Mouse (Mus musculus): ENCODE measurements around the gene Wdr45.
"Not testable (repeated sequence)": the region's sequence is repeated elsewhere in the genome, so short reads cannot be mapped to it uniquely, and the experiment has no call there.

Gene Wdr45

DNA sequence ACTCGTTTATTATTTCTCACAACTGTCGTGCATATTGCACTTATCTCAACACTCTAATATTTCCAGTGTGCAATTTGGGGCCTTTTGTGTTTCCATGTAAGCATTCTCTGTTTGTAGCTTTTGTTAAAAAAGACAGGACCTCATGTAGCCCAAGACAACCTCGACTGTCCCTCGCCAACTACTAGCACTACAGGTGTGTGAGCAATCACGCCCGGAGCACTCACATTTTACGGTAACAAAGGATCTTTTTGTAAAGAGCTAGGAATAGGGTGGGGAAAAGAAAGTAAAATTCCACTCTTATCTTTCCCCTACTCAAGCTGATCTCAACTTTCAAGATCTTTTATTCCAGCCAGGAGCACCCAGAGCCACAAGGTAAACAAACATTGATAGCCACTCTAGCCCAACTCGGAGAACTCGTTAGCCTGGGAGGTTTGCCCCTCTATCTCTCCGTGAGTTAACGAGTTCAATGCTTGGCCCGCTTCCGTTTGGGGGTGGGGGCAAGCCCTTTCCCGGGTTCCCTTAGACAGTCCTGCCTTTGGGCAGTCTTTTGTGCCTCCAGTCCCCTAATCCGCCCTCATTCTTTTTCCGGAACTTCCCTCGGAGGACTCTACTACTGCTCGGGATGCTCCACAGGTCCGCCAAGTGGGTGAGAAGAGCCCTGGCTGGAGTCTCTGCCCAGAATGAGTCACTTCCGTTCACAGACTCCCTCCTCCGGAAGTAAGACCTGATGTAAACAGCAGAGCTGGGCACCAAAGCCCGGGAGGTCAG lies 7.6 kb downstream of the Wdr45 start, which contains the start of gene Gm45208:
Gene Gm45208 (plus strand): TSS at position 732 of the 768 bp plus-strand sequence.
- peak; percentile 95 for DNase-seq (ENCODE audit: low spot score)

DNA sequence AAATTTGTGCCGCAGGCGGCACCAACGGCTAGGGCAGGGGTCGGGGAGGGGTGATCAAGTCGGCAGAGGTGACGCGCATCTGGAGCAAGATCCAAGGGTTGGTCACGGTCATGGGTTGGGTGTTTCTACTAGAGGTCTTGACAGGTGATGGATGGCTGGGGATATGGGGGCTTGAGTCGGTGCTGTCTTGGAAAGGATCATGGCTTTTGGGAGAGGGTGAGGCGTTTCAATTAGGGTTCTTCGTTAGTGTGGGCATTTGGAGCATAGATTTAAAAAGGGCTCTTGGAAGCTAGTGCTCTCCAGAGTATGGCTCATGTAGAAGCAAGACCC lies 8.1 kb downstream of the Wdr45 start:
- no peak for DNase-seq (ENCODE audit: low spot score)

GRCm38 (mm10) chrX:7722691-7723090 lies 8.6 kb downstream of the Wdr45 start:
- DNase-seq (ENCODE audit: low spot score): peak; percentile 58

DNA sequence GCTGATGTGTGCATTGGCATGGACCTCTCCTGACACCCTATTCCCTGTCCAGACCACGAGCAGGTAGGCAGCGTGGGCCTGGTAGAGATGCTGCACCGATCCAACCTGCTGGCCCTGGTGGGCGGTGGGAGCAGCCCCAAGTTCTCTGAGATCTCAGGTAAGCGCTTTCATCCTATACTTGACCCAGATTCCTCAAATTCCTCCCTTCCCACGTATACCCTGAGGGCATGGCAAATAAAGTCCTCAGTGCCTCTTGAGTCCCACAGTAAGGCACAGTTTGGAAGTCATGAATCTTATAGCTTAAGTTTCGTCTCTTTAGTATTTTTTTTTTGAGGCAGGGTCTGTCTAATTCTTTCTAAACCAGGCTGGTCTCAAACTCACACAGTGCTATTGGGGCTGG lies 10.0 kb downstream of the Wdr45 start:
- no peak for DNase-seq (ENCODE audit: low spot score)

- no peak for DNase-seq (ENCODE audit: low spot score)
Observed at GRCm38 (mm10) chrX:7725841-7726240, 11.7 kb downstream of the Wdr45 start.

DNA sequence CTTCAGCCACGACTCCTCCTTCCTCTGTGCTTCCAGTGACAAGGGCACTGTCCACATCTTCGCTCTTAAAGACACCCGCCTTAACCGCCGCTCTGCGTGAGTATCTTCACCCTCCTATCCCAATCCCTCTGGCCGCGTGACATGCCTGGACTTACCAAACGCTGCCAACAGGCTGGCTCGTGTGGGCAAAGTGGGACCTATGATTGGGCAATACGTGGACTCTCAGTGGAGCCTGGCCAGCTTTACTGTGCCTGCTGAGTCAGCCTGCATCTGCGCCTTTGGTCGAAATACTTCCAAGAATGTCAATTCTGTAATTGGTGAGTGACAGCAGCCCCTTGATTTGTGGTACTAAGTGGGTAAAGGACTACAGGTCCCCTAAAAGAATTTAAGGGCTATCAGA lies 13.0 kb downstream of the Wdr45 start:
- peak; percentile 52 for DNase-seq (ENCODE audit: low spot score)

DNA sequence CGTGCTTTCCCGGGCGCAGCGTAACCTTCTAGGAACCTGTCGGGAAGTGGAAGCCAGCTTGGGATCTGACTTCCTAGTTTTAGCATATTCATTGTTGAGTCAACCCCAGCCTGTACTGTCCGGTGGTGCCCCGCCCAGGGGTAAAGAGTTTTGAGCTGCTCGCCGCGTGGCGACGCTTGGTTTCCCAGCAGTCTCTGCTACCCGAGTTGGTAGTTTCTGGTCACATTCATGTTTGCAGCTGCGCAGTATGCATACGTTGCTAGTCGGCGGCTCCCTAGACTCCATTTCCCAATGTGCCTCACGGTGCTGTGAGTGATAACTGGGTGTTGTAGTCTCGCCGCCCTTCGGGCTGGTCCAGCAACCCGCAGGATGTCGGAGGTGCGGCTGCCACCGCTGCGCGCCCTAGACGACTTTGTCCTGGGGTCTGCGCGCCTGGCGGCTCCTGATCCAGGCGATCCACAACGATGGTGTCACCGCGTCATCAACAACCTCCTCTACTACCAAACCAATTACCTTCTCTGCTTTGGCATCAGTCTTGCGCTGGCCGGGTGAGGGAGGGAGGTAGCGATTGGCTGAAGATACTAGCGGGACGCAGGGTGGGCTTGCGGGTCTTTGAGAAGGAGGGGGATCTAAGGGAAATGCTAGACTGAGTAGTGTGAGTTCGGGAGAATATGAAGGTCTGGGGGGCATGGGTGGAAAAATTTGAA lies 14.2 kb downstream of the Wdr45 start, which contains the start of gene Praf2:
Gene Praf2 (plus strand): TSS at position 225 of the 707 bp plus-strand sequence.
- DNase-seq (ENCODE audit: low spot score): peak; percentile 93

GRCm38 (mm10) chrX:7728922-7729265 lies 14.8 kb downstream of the Wdr45 start:
- no peak for DNase-seq (ENCODE audit: low spot score)

GRCm38 (mm10) chrX:7733571-7734156 lies 19.5 kb downstream of the Wdr45 start:
- no peak for DNase-seq (ENCODE audit: low spot score)

GRCm38 (mm10) chrX:7739336-7740081 lies 25.4 kb downstream of the Wdr45 start:
- no peak for DNase-seq (ENCODE audit: low spot score)

DNA sequence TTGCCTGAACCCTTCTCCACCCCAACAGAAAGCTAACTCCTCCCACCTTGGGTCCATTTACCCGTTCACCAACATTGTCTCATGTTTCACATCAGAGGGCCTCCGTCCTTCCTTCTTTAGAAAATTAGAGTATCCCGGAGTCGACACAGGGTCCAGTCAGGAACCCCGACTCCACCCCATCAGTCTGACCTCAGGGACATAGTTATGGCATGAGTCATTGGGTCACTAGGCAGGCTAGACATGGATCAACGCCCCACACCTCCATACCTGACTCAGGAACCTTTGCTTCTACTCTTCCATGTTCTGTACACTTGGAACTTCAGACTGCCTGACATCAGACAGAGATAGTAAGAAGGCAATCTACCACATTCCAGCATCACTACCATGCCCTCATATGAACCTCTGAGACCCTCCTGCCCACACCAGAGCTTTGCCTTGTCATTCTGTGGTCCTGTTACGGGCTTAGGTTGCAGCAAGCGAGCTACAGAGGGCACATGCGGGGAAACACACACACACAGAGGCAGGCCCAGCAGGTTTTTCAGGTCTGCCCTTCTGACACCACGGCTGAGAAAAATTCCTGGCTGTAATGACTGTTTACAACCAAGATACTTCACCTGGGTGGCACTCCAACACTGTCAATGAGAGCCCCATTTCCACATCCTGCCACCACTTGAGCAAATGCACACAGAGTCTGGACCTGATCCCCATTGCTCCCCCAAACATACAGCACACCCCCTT lies 26.1 kb downstream of the Wdr45 start:
- DNase-seq (ENCODE audit: low spot score): no peak

GRCm38 (mm10) chrX:7741103-7741502 lies 27.0 kb downstream of the Wdr45 start:
- DNase-seq (ENCODE audit: low spot score): no peak

GRCm38 (mm10) chrX:7743470-7743869 lies 29.3 kb downstream of the Wdr45 start:
- no peak for DNase-seq (ENCODE audit: low spot score)

GRCm38 (mm10) chrX:7744940-7745339 lies 30.8 kb downstream of the Wdr45 start:
- no peak for DNase-seq (ENCODE audit: low spot score)

DNA sequence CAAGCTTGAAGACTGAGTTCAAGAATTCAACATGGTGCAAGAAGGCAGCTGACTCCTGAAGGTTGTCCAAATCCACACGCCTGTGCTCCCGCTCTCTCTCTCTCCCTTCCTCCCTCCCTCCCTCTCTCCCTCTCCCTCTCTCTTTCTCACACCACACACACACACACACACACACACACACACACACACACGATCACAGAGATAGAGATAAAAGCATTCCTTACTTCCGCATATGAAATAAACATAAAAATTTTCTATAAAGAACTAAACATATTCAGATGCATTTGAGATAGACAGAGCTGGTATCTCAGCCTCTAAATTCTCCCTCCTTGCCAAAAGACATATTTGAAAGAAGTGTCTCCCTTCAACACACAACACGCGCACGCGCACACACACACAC lies 31.3 kb downstream of the Wdr45 start:
- DNase-seq (ENCODE audit: low spot score): no peak

- DNase-seq (ENCODE audit: low spot score): peak; percentile 37
Observed at GRCm38 (mm10) chrX:7750432-7751116, 36.4 kb downstream of the Wdr45 start, which contains the start of gene Ccdc120. Ccdc120 (minus strand) TSS chrX:7750905.

DNA sequence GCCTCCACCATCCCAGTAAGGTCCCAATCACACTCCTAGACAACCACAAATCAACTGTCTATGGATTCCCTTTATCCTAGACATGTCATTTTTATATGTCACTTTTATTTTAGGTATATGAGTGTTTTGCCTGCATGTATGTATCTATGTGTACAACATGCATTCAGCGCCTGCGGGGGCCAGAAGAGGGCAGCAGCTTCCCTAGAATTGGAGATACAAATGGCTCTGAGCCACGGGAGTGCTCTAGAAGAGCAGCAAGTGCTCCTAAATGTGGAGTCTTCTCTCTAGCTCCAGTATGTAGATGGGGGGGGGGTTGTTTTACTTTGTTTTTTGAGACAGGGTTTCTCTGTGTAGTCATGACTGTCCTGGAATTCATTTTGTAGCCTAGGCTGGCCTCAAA lies 39.5 kb downstream of the Wdr45 start:
- DNase-seq (ENCODE audit: low spot score): not testable (repeated sequence)

- peak; percentile 95 for DNase-seq (ENCODE audit: low spot score)
Observed at GRCm38 (mm10) chrX:7762137-7762920, 48.2 kb downstream of the Wdr45 start, which contains the start of gene Tfe3. Tfe3 (plus strand) TSS chrX:7762560.

GRCm38 (mm10) chrX:7762921-7763197 lies 48.7 kb downstream of the Wdr45 start:
- DNase-seq (ENCODE audit: low spot score): no peak

DNA sequence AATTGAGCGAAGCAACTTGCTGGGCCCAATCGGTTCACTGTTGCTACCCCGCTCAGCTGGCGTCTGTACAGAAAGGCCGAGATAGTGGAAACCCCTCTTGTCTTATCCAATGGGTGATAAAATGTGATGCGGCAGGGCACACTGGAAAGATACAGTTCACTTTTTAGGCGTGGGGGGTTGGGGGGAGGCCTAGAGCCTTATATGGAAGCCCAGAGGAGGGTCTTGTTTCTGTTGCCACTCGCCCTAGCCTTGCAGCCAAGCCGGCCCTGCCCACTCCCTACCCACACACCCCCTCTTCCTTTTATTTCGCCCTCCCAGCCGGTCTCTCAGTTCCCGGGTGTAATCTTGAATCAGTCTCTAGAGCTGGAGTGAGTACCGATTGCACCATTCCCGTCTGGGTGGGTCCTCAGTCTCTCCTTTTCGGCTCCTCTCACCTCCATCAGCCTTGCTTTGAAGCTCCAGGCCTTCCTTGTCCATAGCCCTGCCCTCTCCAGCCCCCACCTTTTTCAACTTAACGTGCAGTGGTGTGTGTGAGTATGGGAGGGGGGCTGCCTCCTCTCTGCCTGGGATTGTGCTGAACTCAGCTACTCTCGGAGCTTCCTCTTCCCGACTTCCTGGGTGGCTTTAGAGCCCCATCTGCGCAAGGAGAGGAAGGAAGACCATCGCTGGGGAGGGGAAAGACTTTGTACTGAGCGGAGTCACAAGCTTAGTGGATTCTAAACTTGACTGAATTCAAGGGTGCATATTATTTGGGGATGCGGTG lies 49.7 kb downstream of the Wdr45 start:
- no peak for DNase-seq (ENCODE audit: low spot score)

Measured in adipocyte (in vitro differentiated cells).